Mouse (Mus musculus): ENCODE results near the gene Rpl6. TPM values are rescaled to one million over a fixed set of nuclear protein-coding genes. Genes with fewer than 3 reads are reported as not detected.

Gene Rpl6
- polyA plus RNA-seq (2017; shearing (Covaris generic)): 1,000 to 10,000 TPM in 1 of 2 experiments, 100 to 1,000 TPM in 1; 742 to 1,189 TPM

DNA sequence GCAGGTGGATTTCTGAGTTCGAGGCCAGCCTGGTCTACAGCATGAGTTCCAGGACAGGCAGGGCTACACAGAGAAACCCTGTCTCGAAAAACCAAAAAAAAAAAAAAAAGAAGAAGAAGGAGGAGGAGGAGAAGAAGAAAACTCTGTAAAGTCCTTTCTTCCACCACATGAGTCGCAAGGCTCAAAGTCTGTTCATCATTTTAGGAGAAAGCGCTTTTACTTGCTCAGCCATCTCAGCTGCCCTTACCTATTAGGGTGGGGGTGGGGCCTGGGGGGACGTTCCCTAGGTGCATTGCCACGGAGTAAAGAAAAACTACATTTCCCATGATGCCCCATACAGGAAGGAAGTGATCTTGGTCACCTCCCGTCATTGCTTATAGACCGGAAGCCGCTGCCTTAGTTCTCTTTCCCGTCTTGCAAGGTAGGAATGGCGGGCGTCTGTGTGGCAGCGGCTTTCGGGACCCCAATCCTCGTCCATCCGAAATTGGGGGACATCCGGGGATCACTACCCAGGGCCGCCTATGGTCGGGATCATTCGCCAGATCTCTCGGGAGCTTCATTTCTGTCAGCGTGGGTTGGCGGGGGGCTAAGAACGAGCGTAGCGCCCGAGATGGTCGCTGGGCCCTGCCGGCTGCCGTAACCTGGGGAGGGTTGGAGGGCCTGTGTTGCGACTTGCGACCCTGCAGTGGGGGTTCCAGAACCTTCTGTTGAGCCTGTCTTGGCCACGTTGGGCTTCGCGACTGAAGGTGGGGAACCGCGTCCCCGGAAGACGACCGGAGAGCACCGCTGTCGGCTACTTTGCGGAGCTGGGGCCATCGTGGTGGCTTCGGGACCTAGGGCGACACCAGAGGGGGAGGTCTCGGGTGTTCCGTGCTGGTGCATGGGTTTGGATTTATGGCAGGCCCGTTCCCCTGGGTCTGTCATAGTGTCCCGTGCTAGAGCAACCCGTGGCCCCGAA is at the start of gene Rpl6:
TSS of gene Rpl6 (plus strand) at position 350 of the 958 bp plus-strand sequence.

DNA sequence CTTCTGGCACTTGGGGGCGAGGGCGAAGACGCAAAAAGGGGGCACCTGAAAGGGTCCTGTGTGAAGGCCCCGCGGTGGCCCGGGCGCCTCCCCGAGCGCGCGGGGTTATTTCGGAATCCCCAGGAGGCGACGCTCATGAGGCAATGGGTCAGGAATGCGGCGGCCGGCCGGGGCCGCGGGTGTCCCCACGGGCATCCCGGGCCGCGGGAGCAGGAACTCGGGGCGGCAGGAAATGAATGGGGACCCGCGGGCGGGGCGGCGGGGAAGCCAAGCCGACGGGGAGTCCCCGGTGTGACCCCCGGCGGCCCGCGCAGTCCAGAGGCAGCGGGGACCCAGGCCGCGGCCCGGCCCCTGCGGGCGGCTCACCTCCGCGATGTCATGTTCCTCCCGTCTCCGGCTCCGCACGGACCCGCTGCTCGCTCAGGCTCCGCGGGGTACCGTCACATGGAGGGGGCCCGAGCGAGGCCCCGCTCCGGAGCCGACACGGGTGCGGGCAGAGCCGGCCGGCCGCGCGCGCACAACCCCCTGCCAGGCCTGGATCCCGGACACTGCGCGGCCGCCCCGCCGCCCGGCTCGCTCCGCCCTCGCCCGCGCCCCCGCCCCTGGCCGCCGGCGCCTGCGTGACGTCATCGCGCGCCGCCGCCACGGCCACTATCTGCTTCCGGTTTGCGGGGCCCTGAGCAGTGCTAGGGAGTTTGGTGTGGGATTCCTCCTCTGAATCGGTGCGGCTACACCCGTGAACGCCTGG is 13.3 kb upstream of the Rpl6 start, which contains the start of gene Ptpn11:
TSS of gene Ptpn11 (minus strand) at position 562 of the 748 bp plus-strand sequence.

GRCm38 (mm10) chr5:121219980-121220731 is 15.9 kb downstream of the Rpl6 start, which contains the start of gene Hectd4:
Gene Hectd4 (plus strand): TSS chr5:121220219.

Other genes with a start within 250 kb of the Rpl6 start
- under 1 TPM in 1 of 2 experiments, not detected in 1; 0.21 TPM for gene Rph3a, start 194.4 kb upstream of the Rpl6 start, polyA plus RNA-seq (2017; shearing (Covaris generic))
- 10 to 100 TPM; 19.4 to 22.1 TPM for gene Ptpn11, start 13.1 kb upstream of the Rpl6 start, polyA plus RNA-seq (2017; shearing (Covaris generic))
- gene Hectd4, start 15.7 kb downstream of the Rpl6 start, polyA plus RNA-seq (2017; shearing (Covaris generic)): 1 to 10 TPM; 7.9 to 9.7 TPM
- gene Trafd1, start 181.2 kb downstream of the Rpl6 start, polyA plus RNA-seq (2017; shearing (Covaris generic)): 10 to 100 TPM; 65.6 to 93.9 TPM
- gene Naa25, start 193.5 kb downstream of the Rpl6 start, polyA plus RNA-seq (2017; shearing (Covaris generic)): 10 to 100 TPM; 26.1 to 31.5 TPM
- gene Tmem116, start 247.4 kb downstream of the Rpl6 start, polyA plus RNA-seq (2017; shearing (Covaris generic)): under 1 TPM; 0.30 to 0.57 TPM
- gene Erp29, start 248.0 kb downstream of the Rpl6 start, polyA plus RNA-seq (2017; shearing (Covaris generic)): 10 to 100 TPM; 62.8 to 76.4 TPM

Measured in activated CD4-positive, CD25-positive, alpha-beta regulatory T cell (primary cell).